Mouse (Mus musculus) hindbrain, embryonic 16.5 days (tissue): Measurements from ENCODE around the gene Larp4. TPM values are rescaled to one million over a fixed set of nuclear protein-coding genes. Genes with fewer than 3 reads are reported as not detected.
"Not testable (repeated sequence)": the region's sequence is repeated elsewhere in the genome, so short reads cannot be mapped to it uniquely, and the experiment has no call there.

Source experiments
- ATAC-seq: fragments of 200-750 bp; cut with Nextera tagmentation; 2 replicates; pipeline ENCODE4 v1.8.0; 2017; ENCODE audit warnings: moderate TSS enrichment, moderate library complexity
- H3K27ac ChIP-seq: fragments of 300-500 bp; sonication (generic); 2 replicates; pipeline ENCODE4 v1.5.1; 2014; ENCODE audit warnings: low read depth, mild to moderate bottlenecking, control low read depth, low read length, moderate library complexity
- H3K27me3 ChIP-seq: fragments of 300-500 bp; sonication (generic); replicated peaks from 2 replicates; pipeline ENCODE4 v1.6.1; 2014; ENCODE audit warnings: low read length; ENCODE audit not compliant: control insufficient read depth, insufficient read depth
- H3K36me3 ChIP-seq: fragments of 300-500 bp; sonication (generic); 2 replicates; pipeline ENCODE4 v1.6.1; 2014; ENCODE audit warnings: mild to moderate bottlenecking, low read length, moderate library complexity, mixed read lengths; ENCODE audit not compliant: control insufficient read depth, insufficient read depth
- H3K4me1 ChIP-seq: fragments of 300-500 bp; sonication (generic); 2 replicates; pipeline ENCODE4 v1.6.1; 2014; ENCODE audit warnings: low read depth, low read length; ENCODE audit not compliant: control insufficient read depth, insufficient read depth
- H3K4me2 ChIP-seq: fragments of 300-500 bp; sonication (generic); 2 replicates; pipeline ENCODE4 v1.6.1; 2014; ENCODE audit warnings: mild to moderate bottlenecking, low read length, control low read depth, moderate library complexity
- H3K4me3 ChIP-seq: fragments of 300-500 bp; sonication (generic); 2 replicates; pipeline ENCODE4 v1.5.1; 2014; ENCODE audit warnings: mild to moderate bottlenecking, low read length, control low read depth, moderate library complexity
- H3K9ac ChIP-seq: fragments of 300-500 bp; sonication (generic); 2 replicates; pipeline ENCODE4 v1.6.1; 2014; ENCODE audit warnings: low read depth, mild to moderate bottlenecking, control low read depth, low read length, moderate library complexity
- H3K9me3 ChIP-seq: fragments of 300-500 bp; sonication (generic); 2 replicates; pipeline ENCODE4 v1.6.1; 2014; ENCODE audit warnings: mild to moderate bottlenecking, low read length, moderate library complexity; ENCODE audit not compliant: control insufficient read depth
- WGBS: fragments of 180-500 bp; shearing (Covaris S2); extraction: QIAGEN DNeasy Blood & Tissue Kit; methylation state at CpG from one replicate; pipeline ENCODE4 v1.1.7; 2014; 5-methylcytosine and 5-hydroxymethylcytosine counted together
- polyA plus RNA-seq: library from polyadenylated mRNA; unstranded; fragments of >200 nt; fragmentation: Nextera tagmentation; extraction: Ambion mirVana; gene quantifications from 2 replicates; pipeline ENCODE4 v1.2.1, GENCODE M21; 2015

The Larp4 gene
- polyA plus RNA-seq, result 20.7 and 23.0 TPM in 2 replicates

DNA sequence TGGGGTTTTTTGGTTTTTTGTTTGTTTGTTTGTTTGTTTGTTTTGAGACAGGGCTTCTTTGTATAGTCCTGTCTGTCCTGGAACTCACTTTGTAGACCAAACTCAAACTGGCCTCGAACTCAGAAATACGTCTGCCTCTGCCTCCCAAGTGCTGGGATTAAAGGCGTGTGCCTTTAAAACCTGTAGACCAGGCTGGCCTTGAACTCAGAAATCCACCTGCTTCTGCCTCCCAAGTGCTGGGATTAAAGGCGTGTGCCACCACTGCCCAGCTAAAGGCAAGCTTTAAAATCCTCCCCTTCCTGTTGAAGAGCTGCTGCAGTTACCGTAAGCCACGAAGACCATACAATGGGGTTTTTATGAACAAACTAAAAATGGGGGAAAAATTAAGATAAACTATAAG lies at the start of gene Larp4:
Gene Larp4, plus strand, starts transcription at position 301 of the 400 bp plus-strand sequence.
- H3K4me1 ChIP-seq, H3K4me3 ChIP-seq, H3K27ac ChIP-seq, H3K36me3 ChIP-seq, ATAC-seq, H3K27me3 ChIP-seq, H3K9me3 ChIP-seq, H3K4me2 ChIP-seq, H3K9ac ChIP-seq: not testable (repeated sequence)
- WGBS, result 88% methylated on average over 6 of the region's 6 CpGs

DNA sequence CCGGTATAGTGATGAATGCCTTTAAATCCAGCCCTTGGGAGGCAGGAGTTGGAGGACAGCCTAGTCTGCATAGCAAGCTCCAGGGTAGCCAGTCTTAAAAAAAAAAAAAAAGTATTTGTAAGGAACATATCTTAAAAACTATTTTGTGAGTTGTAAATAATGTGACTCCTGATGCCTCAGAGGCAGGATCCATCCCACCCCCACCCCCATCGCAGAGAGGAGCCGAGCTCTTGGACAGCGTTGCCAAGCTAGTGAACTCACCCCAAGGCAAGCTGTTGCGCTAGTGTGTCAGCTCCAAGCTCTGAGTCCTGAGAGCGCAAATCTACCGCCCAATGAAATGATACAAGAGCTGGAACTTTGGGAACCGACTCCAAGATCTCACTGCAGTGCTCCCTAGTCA lies 38.6 kb upstream of the Larp4 start:
- no peak for ATAC-seq
- Histone ChIP-seq H3K27me3 (no peaks in the 10 kb centered on the region), H3K9me3 (no peaks in the 10 kb centered on the region), H3K36me3 (no peaks in the 10 kb centered on the region), H3K4me2 (no peak overlapping the region), H3K4me3 (no peak overlapping the region), H3K27ac (no peak overlapping the region), H3K9ac (no peak overlapping the region), H3K4me1 (no peaks in the 10 kb centered on the region)
- WGBS, result 85% methylated on average over 8 of the region's 8 CpGs

DNA sequence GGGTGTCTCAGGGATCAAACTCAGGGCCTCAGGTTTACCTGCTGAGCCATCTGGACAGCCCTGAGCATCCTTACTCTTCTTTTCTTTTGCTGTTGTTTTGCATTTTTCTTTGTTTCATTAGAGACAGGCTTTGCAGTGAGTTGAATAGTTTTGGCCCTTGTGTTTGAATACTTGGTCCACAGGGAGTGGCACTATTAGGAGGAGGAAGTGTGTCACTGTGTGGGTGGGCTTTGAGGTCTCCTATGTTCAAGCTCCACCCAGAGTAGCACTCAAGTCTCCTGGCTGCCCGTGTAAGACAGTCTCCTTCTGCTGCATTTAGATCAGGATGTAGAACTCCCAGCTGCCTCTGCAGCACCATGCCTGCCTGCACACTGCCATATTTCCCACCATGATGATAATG lies 35.4 kb upstream of the Larp4 start:
- WGBS, result 43% methylated on average over 1 of the region's 1 CpGs
- no peak overlapping the region for H3K4me3 ChIP-seq
- no peaks in the 10 kb centered on the region for H3K27me3 ChIP-seq
- H3K27ac ChIP-seq, result no peak overlapping the region
- H3K4me1 ChIP-seq, result no peaks in the 10 kb centered on the region
- H3K9ac ChIP-seq, result no peak overlapping the region
- no peaks in the 10 kb centered on the region for H3K36me3 ChIP-seq
- H3K9me3 ChIP-seq, result no peaks in the 10 kb centered on the region
- ATAC-seq, result no peak
- no peak overlapping the region for H3K4me2 ChIP-seq

DNA sequence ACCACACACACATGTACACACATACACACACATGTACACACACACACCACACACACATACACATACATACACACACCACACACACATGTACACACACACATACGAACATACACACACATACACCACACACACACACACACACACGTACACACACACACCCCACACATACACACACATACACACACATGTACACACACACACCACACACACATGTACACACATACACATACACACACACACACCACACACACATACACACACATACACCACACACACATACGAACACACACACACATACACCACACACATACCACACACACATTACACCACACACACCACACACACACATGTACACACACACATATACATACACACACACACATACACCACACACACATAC lies 33.2 kb upstream of the Larp4 start:
- H3K4me3 ChIP-seq, result no peak overlapping the region
- no peak overlapping the region for H3K4me2 ChIP-seq
- no peaks in the 10 kb centered on the region for H3K27me3 ChIP-seq
- no peaks in the 10 kb centered on the region for H3K36me3 ChIP-seq
- no peak overlapping the region for H3K27ac ChIP-seq
- H3K4me1 ChIP-seq, result no peaks in the 10 kb centered on the region
- WGBS, result 97% methylated on average over 3 of the region's 3 CpGs
- H3K9ac ChIP-seq, result no peak overlapping the region
- ATAC-seq, result no peak
- no peaks in the 10 kb centered on the region for H3K9me3 ChIP-seq

DNA sequence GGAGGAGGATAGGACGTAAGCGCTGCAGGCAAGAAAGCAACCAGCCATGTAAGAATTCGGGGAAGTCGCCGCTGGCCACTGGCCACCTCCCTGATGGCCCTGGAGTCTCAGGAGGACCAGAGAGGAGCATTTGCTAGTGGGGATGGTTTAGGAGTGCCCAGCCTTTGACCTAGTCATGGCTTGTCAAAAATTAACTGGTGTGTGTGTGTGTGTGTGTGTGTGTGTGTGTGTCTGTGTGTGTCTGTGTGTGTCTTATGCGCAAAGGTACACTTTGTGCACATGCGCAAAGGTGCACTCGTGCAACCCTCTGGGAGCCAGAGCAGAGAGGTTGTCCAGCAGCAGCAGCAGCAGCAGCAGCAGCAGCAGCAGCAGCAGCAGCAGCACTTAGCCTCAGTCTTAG lies 32.0 kb upstream of the Larp4 start:
- Histone ChIP-seq H3K27me3 (no peaks in the 10 kb centered on the region), H3K36me3 (no peaks in the 10 kb centered on the region), H3K4me1 (no peaks in the 10 kb centered on the region), H3K4me3 (no peak overlapping the region), H3K9ac (no peak overlapping the region), H3K27ac (no peak overlapping the region), H3K4me2 (no peak overlapping the region), H3K9me3 (no peaks in the 10 kb centered on the region)
- WGBS, result 81% methylated on average over 8 of the region's 8 CpGs
- no peak for ATAC-seq

DNA sequence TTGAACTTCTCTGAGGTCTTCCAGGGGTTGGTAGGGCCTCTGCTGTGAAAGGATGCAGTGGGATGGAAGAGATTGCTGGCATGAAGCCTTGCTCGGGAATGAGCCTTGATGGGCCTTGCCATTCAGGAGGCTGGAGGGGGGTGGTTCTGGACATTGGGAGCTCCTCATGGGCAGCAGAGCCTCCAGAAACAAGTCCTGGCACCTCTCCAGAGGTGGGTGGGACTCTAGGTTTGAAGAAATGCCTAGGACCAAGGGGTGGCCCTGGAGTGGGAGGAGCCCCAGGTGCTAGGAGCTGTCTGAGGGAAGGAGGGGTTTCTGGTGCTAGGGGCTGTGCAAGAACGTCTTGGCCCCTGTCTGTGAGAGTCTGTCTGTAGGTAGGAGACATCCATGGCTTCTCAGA lies 29.4 kb upstream of the Larp4 start:
- Histone ChIP-seq H3K27ac (no peak overlapping the region), H3K4me1 (no peaks in the 10 kb centered on the region), H3K9ac (no peak overlapping the region), H3K9me3 (no peaks in the 10 kb centered on the region), H3K4me2 (no peak overlapping the region), H3K27me3 (no peaks in the 10 kb centered on the region), H3K36me3 (no peaks in the 10 kb centered on the region), H3K4me3 (no peak overlapping the region)
- ATAC-seq, result no peak
- WGBS, result 40% methylated on average over 2 of the region's 2 CpGs

DNA sequence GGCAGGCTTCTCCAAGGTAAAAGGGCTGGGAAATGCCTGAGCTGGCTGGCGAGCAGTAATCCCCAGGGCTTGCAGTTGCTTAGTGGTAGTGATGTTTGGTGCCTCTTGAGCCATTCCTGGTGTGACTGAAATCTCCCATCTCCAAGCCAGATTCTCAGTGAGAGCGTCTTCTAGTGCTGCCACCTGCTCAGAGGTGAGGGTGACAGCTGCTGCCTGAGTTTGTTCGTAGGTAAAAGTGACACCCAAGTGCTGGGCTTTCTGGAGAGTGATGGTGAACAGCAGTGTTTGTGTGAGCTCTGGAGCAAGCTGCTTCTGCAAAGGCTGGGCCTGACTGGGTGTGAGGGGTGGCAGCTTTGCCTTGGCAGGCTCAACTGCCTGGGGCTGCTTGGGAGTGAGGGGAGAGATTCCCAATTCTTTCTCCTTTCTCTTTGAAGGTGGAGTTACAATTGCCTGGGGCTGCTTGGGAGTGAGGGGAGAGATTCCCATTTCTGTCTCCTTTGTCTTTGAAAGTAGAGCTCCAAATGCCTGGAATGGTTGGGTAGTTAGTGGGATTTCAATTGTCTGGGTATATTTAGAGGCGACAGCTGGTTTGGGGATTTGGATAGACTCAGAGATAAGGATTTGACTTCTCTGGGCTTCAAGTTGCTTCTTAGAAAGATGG lies 28.8 kb upstream of the Larp4 start:
- H3K4me3 ChIP-seq, result no peak overlapping the region
- no peaks in the 10 kb centered on the region for H3K27me3 ChIP-seq
- H3K36me3 ChIP-seq, result no peaks in the 10 kb centered on the region
- 78% methylated on average over 4 of the region's 4 CpGs for WGBS
- H3K9ac ChIP-seq, result no peak overlapping the region
- no peak overlapping the region for H3K4me2 ChIP-seq
- H3K4me1 ChIP-seq, result no peaks in the 10 kb centered on the region
- H3K9me3 ChIP-seq, result no peaks in the 10 kb centered on the region
- ATAC-seq, result no peak
- H3K27ac ChIP-seq, result no peak overlapping the region

DNA sequence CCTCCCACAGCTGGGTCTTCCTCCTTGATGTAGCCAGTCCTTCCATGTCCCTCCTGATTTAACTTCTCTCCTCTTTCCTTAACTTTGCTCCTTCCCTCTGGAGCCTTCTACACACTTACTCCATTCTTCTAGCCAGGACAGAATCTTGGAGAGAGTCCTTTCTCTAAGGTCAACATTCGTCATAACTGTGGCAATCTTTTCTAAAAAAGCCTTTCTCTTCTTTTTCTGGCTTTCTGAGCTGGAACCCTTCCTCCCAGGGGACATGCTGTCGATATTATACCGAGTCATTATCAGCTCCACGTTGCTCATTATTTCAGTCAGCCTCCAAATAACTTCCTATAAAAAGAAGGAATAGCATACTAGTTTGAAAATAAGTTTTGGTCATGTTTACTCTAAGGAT lies 14.5 kb upstream of the Larp4 start:
- WGBS, result 74% methylated on average over 4 of the region's 4 CpGs
- Histone ChIP-seq H3K4me2 (no peak overlapping the region), H3K4me3 (no peak overlapping the region), H3K9me3 (no peaks in the 10 kb centered on the region), H3K4me1 (no peaks in the 10 kb centered on the region), H3K9ac (no peak overlapping the region), H3K27ac (no peak overlapping the region), H3K36me3 (no peaks in the 10 kb centered on the region), H3K27me3 (no peaks in the 10 kb centered on the region)
- ATAC-seq, result no peak

DNA sequence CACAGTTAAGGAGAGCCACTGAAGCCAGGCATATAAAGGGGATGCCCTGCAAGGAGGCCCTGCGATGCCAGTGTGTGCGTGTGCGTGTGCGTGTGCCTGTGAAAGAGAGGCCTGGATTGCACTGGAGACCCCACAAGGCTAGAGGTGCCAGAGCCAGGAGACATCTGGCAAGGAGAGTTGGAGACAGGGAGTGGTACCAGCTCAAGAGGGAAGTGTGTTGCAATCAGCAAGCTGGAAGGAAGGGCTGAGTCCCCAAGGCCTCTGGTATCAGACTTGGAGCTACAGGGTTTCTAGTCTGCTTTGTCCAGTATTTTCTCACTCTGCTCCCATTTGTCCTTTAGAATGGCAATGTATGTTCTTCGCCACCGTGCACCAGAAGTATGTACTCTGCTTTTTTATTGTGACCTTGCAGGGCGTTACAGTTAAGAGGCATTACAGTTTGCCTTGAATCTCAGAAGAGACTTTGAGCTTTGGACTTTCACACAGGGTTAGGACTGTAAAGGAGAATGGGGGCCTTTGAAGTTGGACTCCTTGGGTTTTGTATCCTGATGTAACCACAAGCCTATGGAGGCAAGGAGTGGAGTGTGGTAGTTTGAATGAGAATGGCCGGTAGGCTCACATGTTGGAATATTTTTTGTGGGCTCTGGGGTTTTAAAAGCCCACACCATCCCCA lies 4.6 kb upstream of the Larp4 start:
- Histone ChIP-seq H3K4me1 (no peaks in the 10 kb centered on the region), H3K36me3 (no peaks in the 10 kb centered on the region), H3K27ac (no peak overlapping the region), H3K27me3 (no peaks in the 10 kb centered on the region), H3K9ac (no peak overlapping the region), H3K4me3 (no peak overlapping the region), H3K4me2 (no peak overlapping the region), H3K9me3 (no peaks in the 10 kb centered on the region)
- ATAC-seq, result no peak
- 89% methylated on average over 8 of the region's 8 CpGs for WGBS
